Mouse (Mus musculus): ENCODE results near the gene Ccdc107. TPM values are rescaled to one million over a fixed set of nuclear protein-coding genes. Genes with fewer than 3 reads are reported as not detected.

The Ccdc107 gene
- polyA plus RNA-seq (2014; fragmentation: Nextera tagmentation; extraction: Ambion mirVana) = 130 and 132 TPM in 2 replicates

DNA sequence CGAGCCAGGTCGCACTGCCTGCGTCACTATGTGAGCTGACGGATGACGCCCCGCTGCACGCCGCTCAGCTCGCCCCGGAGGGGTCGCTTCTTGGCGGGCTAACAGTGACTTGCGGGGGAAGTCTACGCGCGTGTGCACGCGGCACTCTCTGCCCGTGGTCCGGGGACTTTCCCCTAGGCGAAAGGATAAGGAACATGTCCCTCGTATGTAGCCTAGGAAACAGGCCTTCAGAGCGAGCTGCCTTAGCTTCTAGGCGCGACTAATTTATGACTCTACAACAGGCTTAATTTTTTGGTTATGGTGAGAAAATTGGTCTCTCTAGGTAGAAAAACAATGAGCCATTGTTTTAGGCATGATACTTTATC is at the start of gene Ccdc107:
TSS of gene Ccdc107 (plus strand) at position 80 of the 365 bp plus-strand sequence.
- Histone ChIP-seq H3K9ac (replicated peaks; ENCODE audit: low read depth, low read length) (peak within 1 kb of the TSS; percentile 62), H3K27ac (ENCODE audit: low read length) (peak within 1 kb of the TSS; percentile 81), H3K4me1 (ENCODE audit: control insufficient read depth, insufficient read depth, low read length) (peaks cover 21% of the 10 kb centered on the region), H3K4me2 (replicated peaks; ENCODE audit: low read depth, low read length) (peak within 1 kb of the TSS; percentile 72), H3K9me3 (ENCODE audit: control insufficient read depth, low read depth, low read length) (no peaks in the 10 kb centered on the region), H3K27me3 (ENCODE audit: control insufficient read depth, insufficient read depth, low read length) (no peaks in the 10 kb centered on the region), H3K4me3 (ENCODE audit: low read depth, low read length) (peak within 1 kb of the TSS; percentile 79), H3K36me3 (ENCODE audit: control insufficient read depth, insufficient read depth, low read length) (peaks cover 19% of the 10 kb centered on the region)
- ATAC-seq (ENCODE audit: insufficient number of reproducible peaks, insufficient read depth, low FRiP score, low read depth) = peak; percentile 96
- under 1% methylated on average over 25 of the region's 25 CpGs for WGBS

GRCm38 (mm10) chr4:43443511-43443910 is 49.2 kb upstream of the Ccdc107 start:
- no peak for ATAC-seq (ENCODE audit: insufficient number of reproducible peaks, insufficient read depth, low FRiP score, low read depth)
- peak overlapping the region; percentile 90 for H3K27ac ChIP-seq (ENCODE audit: low read length)
- H3K4me1 ChIP-seq (ENCODE audit: control insufficient read depth, insufficient read depth, low read length) = peaks cover 8% of the 10 kb centered on the region
- H3K4me2 ChIP-seq (replicated peaks; ENCODE audit: low read depth, low read length) = peak overlapping the region; percentile 97
- under 1% methylated on average over 24 of the region's 28 CpGs for WGBS
- peak overlapping the region; percentile 95 for H3K9ac ChIP-seq (replicated peaks; ENCODE audit: low read depth, low read length)
- peaks cover 35% of the 10 kb centered on the region for H3K36me3 ChIP-seq (ENCODE audit: control insufficient read depth, insufficient read depth, low read length)
- H3K4me3 ChIP-seq (ENCODE audit: low read depth, low read length) = peak overlapping the region; percentile 87
- H3K9me3 ChIP-seq (ENCODE audit: control insufficient read depth, low read depth, low read length) = no peaks in the 10 kb centered on the region
- H3K27me3 ChIP-seq (ENCODE audit: control insufficient read depth, insufficient read depth, low read length) = no peaks in the 10 kb centered on the region

GRCm38 (mm10) chr4:43447251-43447650 is 45.4 kb upstream of the Ccdc107 start:
- 88% methylated on average over 13 of the region's 13 CpGs for WGBS
- H3K27ac ChIP-seq (ENCODE audit: low read length) = no peak overlapping the region
- H3K9ac ChIP-seq (replicated peaks; ENCODE audit: low read depth, low read length) = no peak overlapping the region
- peaks cover 8% of the 10 kb centered on the region for H3K4me1 ChIP-seq (ENCODE audit: control insufficient read depth, insufficient read depth, low read length)
- H3K27me3 ChIP-seq (ENCODE audit: control insufficient read depth, insufficient read depth, low read length) = no peaks in the 10 kb centered on the region
- H3K9me3 ChIP-seq (ENCODE audit: control insufficient read depth, low read depth, low read length) = no peaks in the 10 kb centered on the region
- H3K4me3 ChIP-seq (ENCODE audit: low read depth, low read length) = no peak overlapping the region
- no peak overlapping the region for H3K4me2 ChIP-seq (replicated peaks; ENCODE audit: low read depth, low read length)
- ATAC-seq (ENCODE audit: insufficient number of reproducible peaks, insufficient read depth, low FRiP score, low read depth) = no peak
- peaks cover 35% of the 10 kb centered on the region for H3K36me3 ChIP-seq (ENCODE audit: control insufficient read depth, insufficient read depth, low read length)

- Histone ChIP-seq H3K36me3 (ENCODE audit: control insufficient read depth, insufficient read depth, low read length) (peaks cover 35% of the 10 kb centered on the region), H3K4me3 (ENCODE audit: low read depth, low read length) (no peak overlapping the region), H3K27me3 (ENCODE audit: control insufficient read depth, insufficient read depth, low read length) (no peaks in the 10 kb centered on the region), H3K4me2 (replicated peaks; ENCODE audit: low read depth, low read length) (no peak overlapping the region), H3K9ac (replicated peaks; ENCODE audit: low read depth, low read length) (no peak overlapping the region), H3K4me1 (ENCODE audit: control insufficient read depth, insufficient read depth, low read length) (peaks cover 11% of the 10 kb centered on the region), H3K9me3 (ENCODE audit: control insufficient read depth, low read depth, low read length) (no peaks in the 10 kb centered on the region), H3K27ac (ENCODE audit: low read length) (no peak overlapping the region)
- 85% methylated on average over 3 of the region's 3 CpGs for WGBS
- no peak for ATAC-seq (ENCODE audit: insufficient number of reproducible peaks, insufficient read depth, low FRiP score, low read depth)
These were observed 44.1 kb upstream of the Ccdc107 start for GRCm38 (mm10) chr4:43448554-43448953.

GRCm38 (mm10) chr4:43452315-43452714 is 40.4 kb upstream of the Ccdc107 start:
- Histone ChIP-seq H3K36me3 (ENCODE audit: control insufficient read depth, insufficient read depth, low read length) (peaks cover 6% of the 10 kb centered on the region), H3K4me2 (replicated peaks; ENCODE audit: low read depth, low read length) (no peak overlapping the region), H3K4me1 (ENCODE audit: control insufficient read depth, insufficient read depth, low read length) (peaks cover 12% of the 10 kb centered on the region; the same call in 1 of the 2 replicates), H3K9ac (replicated peaks; ENCODE audit: low read depth, low read length) (no peak overlapping the region), H3K27me3 (ENCODE audit: control insufficient read depth, insufficient read depth, low read length) (peaks cover 6% of the 10 kb centered on the region; the same call in 1 of the 2 replicates), H3K4me3 (ENCODE audit: low read depth, low read length) (no peak overlapping the region), H3K9me3 (ENCODE audit: control insufficient read depth, low read depth, low read length) (no peaks in the 10 kb centered on the region), H3K27ac (ENCODE audit: low read length) (no peak overlapping the region)
- WGBS = 49% methylated on average over 11 of the region's 11 CpGs
- no peak for ATAC-seq (ENCODE audit: insufficient number of reproducible peaks, insufficient read depth, low FRiP score, low read depth)

GRCm38 (mm10) chr4:43453413-43453812 is 39.3 kb upstream of the Ccdc107 start:
- Histone ChIP-seq H3K27me3 (ENCODE audit: control insufficient read depth, insufficient read depth, low read length) (peaks cover 6% of the 10 kb centered on the region; the same call in 1 of the 2 replicates), H3K4me1 (ENCODE audit: control insufficient read depth, insufficient read depth, low read length) (peaks cover 12% of the 10 kb centered on the region; the same call in 1 of the 2 replicates), H3K27ac (ENCODE audit: low read length) (no peak overlapping the region), H3K9ac (replicated peaks; ENCODE audit: low read depth, low read length) (no peak overlapping the region), H3K4me2 (replicated peaks; ENCODE audit: low read depth, low read length) (peak overlapping the region; percentile 36), H3K9me3 (ENCODE audit: control insufficient read depth, low read depth, low read length) (no peaks in the 10 kb centered on the region), H3K4me3 (ENCODE audit: low read depth, low read length) (peak overlapping the region; percentile 16; the same call in 1 of the 2 replicates), H3K36me3 (ENCODE audit: control insufficient read depth, insufficient read depth, low read length) (no peaks in the 10 kb centered on the region)
- ATAC-seq (ENCODE audit: insufficient number of reproducible peaks, insufficient read depth, low FRiP score, low read depth) = no peak
- 3% methylated on average over 18 of the region's 18 CpGs for WGBS

- no peak within 1 kb of the TSS for H3K27ac ChIP-seq (ENCODE audit: low read length)
- 31% methylated on average over 20 of the region's 20 CpGs for WGBS
- ATAC-seq (ENCODE audit: insufficient number of reproducible peaks, insufficient read depth, low FRiP score, low read depth) = no peak
- H3K4me3 ChIP-seq (ENCODE audit: low read depth, low read length) = peak within 1 kb of the TSS; percentile 16; the same call in 1 of the 2 replicates
- peak within 1 kb of the TSS; percentile 36 for H3K4me2 ChIP-seq (replicated peaks; ENCODE audit: low read depth, low read length)
- peaks cover 12% of the 10 kb centered on the region; the same call in 1 of the 2 replicates for H3K4me1 ChIP-seq (ENCODE audit: control insufficient read depth, insufficient read depth, low read length)
- peaks cover 6% of the 10 kb centered on the region; the same call in 1 of the 2 replicates for H3K27me3 ChIP-seq (ENCODE audit: control insufficient read depth, insufficient read depth, low read length)
- no peaks in the 10 kb centered on the region for H3K9me3 ChIP-seq (ENCODE audit: control insufficient read depth, low read depth, low read length)
- no peak within 1 kb of the TSS for H3K9ac ChIP-seq (replicated peaks; ENCODE audit: low read depth, low read length)
- H3K36me3 ChIP-seq (ENCODE audit: control insufficient read depth, insufficient read depth, low read length) = no peaks in the 10 kb centered on the region
These were observed 38.5 kb upstream of the Ccdc107 start, which contains the start of gene Cd72 for GRCm38 (mm10) chr4:43454041-43454836. Gene Cd72 (minus strand): TSS chr4:43454628.

- no peak for ATAC-seq (ENCODE audit: insufficient number of reproducible peaks, insufficient read depth, low FRiP score, low read depth)
These were observed 36.2 kb upstream of the Ccdc107 start for GRCm38 (mm10) chr4:43456470-43456869.

More at GRCm38 (mm10) chr4:43456470-43456869, 36.2 kb upstream of the Ccdc107 start:
- peaks cover 12% of the 10 kb centered on the region; the same call in 1 of the 2 replicates for H3K4me1 ChIP-seq (ENCODE audit: control insufficient read depth, insufficient read depth, low read length)
- WGBS = 25% methylated on average over 4 of the region's 4 CpGs
- no peak overlapping the region for H3K9ac ChIP-seq (replicated peaks; ENCODE audit: low read depth, low read length)
- peaks cover 6% of the 10 kb centered on the region; the same call in 1 of the 2 replicates for H3K27me3 ChIP-seq (ENCODE audit: control insufficient read depth, insufficient read depth, low read length)
- no peak overlapping the region for H3K4me2 ChIP-seq (replicated peaks; ENCODE audit: low read depth, low read length)
- no peaks in the 10 kb centered on the region for H3K9me3 ChIP-seq (ENCODE audit: control insufficient read depth, low read depth, low read length)
- no peak overlapping the region for H3K4me3 ChIP-seq (ENCODE audit: low read depth, low read length)
- H3K36me3 ChIP-seq (ENCODE audit: control insufficient read depth, insufficient read depth, low read length) = no peaks in the 10 kb centered on the region
- no peak overlapping the region for H3K27ac ChIP-seq (ENCODE audit: low read length)

Measured in stomach, embryonic 14.5 days (tissue).